Mouse (Mus musculus): ENCODE measurements around the gene Muc1. TPM values are rescaled to one million over a fixed set of nuclear protein-coding genes. Genes with fewer than 3 reads are reported as not detected.
"Not testable (repeated sequence)": the region's sequence is repeated elsewhere in the genome, so short reads cannot be mapped to it uniquely, and the experiment has no call there.

The Muc1 gene
- polyA plus RNA-seq, 1 experiment from 2014 or later: not detected

GRCm38 (mm10) chr3:89213803-89214530 is 14.9 kb upstream of the Muc1 start:
- Histone ChIP-seq H3K4me1 (peaks cover 41% of the 10 kb centered on the region), H3K4me3 (peak overlapping the region; percentile 87), H3K36me3 (peaks cover 28% of the 10 kb centered on the region), H3K4me2 (peak overlapping the region; percentile 96), H3K9ac (peak overlapping the region; percentile 80), H3K9me3 (replicated peaks) (no peaks in the 10 kb centered on the region), H3K27ac (peak overlapping the region; percentile 90), H3K27me3 (replicated peaks) (peaks cover 20% of the 10 kb centered on the region)
- under 1% methylated on average over 69 of the region's 69 CpGs for WGBS (ENCODE audit: insufficient replicate concordance)
- peak; percentile 90 for ATAC-seq

DNA sequence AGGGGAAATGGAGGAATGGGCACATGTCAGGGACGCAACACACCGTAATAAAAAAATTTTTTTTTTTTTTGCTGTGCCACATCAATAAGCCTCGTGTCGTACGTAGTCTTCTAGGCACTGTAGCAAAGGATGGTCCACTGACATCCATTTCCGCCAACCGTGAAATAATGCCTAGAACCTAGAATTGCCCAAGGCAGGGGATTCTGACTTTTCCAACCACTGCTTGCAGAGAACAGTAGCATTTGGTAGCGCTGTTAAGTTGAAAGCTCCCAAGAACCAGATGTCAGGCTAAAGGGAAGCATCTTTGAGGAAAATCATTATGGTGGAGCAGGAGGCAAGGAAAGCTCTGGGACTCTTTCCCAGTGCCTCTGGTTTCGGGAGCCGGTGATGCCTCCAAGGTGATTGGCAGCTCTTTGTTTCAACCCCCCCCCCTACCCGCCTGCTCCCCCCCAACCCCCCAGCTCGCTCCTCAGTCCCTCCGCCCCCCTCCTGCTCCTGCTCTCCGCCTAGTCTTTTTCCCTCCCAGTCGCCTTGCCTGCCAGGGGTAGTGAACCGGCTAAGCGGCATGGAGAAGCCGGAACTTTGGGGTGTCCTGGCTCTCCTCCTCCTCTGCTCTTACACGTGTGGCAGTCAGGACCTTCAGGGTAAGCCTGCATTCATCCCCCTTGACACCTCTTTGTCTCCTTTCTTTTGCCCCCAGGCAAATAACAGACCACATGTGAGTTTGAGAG is 14.0 kb upstream of the Muc1 start, which contains the start of gene Thbs3:
Gene Thbs3, plus strand, starts transcription at position 500 of the 731 bp plus-strand sequence.
- 3% methylated on average over 19 of the region's 19 CpGs for WGBS (ENCODE audit: insufficient replicate concordance)
- H3K4me1 ChIP-seq: peaks cover 41% of the 10 kb centered on the region

DNA sequence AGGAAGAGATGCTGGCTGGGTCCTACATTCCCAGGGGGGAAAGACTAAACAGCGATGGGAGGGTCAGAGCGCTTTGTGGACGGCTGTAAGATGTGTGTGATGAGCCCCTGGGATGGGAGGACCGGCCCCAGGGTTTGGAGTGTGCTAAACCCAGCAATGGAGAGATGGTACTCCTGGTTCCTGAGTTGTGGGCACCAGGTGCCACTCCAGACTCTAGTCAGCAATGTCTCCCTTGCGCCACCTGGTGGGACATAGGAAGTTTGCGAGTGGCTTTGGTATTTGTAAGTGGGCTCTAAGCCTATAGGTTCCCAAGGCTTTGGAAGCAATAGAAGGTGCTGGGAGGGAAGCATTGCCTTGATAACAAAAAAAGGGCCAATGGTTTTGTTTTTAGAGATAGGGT is 13.0 kb upstream of the Muc1 start:
- peak overlapping the region; percentile 87; the same call in 1 of the 2 replicates for H3K4me3 ChIP-seq
- 0 out of 2 replicates have a peak overlapping the region, but pooled peaks have one; percentile 14 for H3K27ac ChIP-seq
- H3K36me3 ChIP-seq: peaks cover 10% of the 10 kb centered on the region
- 0 out of 2 replicates have a peak, but pooled peaks have one; percentile 22 for ATAC-seq
- H3K9me3 ChIP-seq (replicated peaks): no peaks in the 10 kb centered on the region
- peak overlapping the region; percentile 96 for H3K4me2 ChIP-seq
- H3K4me1 ChIP-seq: peaks cover 41% of the 10 kb centered on the region
- H3K9ac ChIP-seq: peak overlapping the region; percentile 80; the same call in 1 of the 2 replicates
- under 1% methylated on average over 6 of the region's 6 CpGs for WGBS (ENCODE audit: insufficient replicate concordance)
- peaks cover 27% of the 10 kb centered on the region for H3K27me3 ChIP-seq (replicated peaks)

More for the DNA sequence above, 14.0 kb upstream of the Muc1 start, which contains the start of gene Thbs3:
- H3K4me2 ChIP-seq: peak within 1 kb of the TSS; percentile 96
- H3K36me3 ChIP-seq: peaks cover 20% of the 10 kb centered on the region
- H3K27me3 ChIP-seq (replicated peaks): peaks cover 26% of the 10 kb centered on the region
- H3K9me3 ChIP-seq (replicated peaks): no peaks in the 10 kb centered on the region
- ATAC-seq: no peak
- H3K4me3 ChIP-seq: peak within 1 kb of the TSS; percentile 87
- H3K9ac ChIP-seq: peak within 1 kb of the TSS; percentile 80
- peak within 1 kb of the TSS; percentile 90 for H3K27ac ChIP-seq

DNA sequence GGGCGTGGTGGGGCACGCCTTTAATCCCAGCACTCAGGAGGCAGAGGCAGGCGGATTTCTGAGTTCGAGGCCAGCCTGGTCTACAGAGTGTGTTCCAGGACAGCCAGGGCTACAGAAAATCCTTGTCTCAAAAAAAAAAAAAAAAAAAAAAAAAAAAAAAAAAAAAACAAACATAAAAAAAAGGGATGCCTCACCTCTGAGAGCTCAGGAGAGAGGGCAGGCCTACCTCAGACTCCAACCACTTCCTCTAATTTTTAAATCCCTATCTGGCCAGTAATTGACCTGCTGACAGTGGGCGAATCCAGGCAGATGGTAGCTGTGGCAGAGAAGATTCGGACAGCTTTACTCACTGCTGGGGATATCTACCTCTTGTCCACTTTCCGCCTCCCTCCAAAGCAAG is 12.4 kb upstream of the Muc1 start:
- H3K4me3 ChIP-seq; ATAC-seq; H3K36me3 ChIP-seq; H3K9me3 ChIP-seq (replicated peaks); H3K9ac ChIP-seq; H3K27ac ChIP-seq; H3K4me2 ChIP-seq: not testable (repeated sequence)
- WGBS (ENCODE audit: insufficient replicate concordance): 60% methylated on average over 7 of the region's 7 CpGs
- H3K4me1 ChIP-seq: peaks cover 37% of the 10 kb centered on the region
- H3K27me3 ChIP-seq (replicated peaks): peaks cover 32% of the 10 kb centered on the region

GRCm38 (mm10) chr3:89218271-89218670 is 10.6 kb upstream of the Muc1 start:
- no peak overlapping the region for H3K4me3 ChIP-seq
- H3K27ac ChIP-seq: no peak overlapping the region
- ATAC-seq: no peak
- H3K9ac ChIP-seq: no peak overlapping the region
- peaks cover 40% of the 10 kb centered on the region for H3K27me3 ChIP-seq (replicated peaks)
- H3K4me1 ChIP-seq: peaks cover 18% of the 10 kb centered on the region
- H3K9me3 ChIP-seq (replicated peaks): no peaks in the 10 kb centered on the region
- 63% methylated on average over 1 of the region's 1 CpGs for WGBS (ENCODE audit: insufficient replicate concordance)
- no peak overlapping the region for H3K4me2 ChIP-seq
- H3K36me3 ChIP-seq: no peaks in the 10 kb centered on the region

GRCm38 (mm10) chr3:89219546-89219945 is 9.3 kb upstream of the Muc1 start:
- H3K27me3 ChIP-seq (replicated peaks): peaks cover 53% of the 10 kb centered on the region
- ATAC-seq: no peak
- WGBS (ENCODE audit: insufficient replicate concordance): 24% methylated on average over 8 of the region's 8 CpGs

DNA sequence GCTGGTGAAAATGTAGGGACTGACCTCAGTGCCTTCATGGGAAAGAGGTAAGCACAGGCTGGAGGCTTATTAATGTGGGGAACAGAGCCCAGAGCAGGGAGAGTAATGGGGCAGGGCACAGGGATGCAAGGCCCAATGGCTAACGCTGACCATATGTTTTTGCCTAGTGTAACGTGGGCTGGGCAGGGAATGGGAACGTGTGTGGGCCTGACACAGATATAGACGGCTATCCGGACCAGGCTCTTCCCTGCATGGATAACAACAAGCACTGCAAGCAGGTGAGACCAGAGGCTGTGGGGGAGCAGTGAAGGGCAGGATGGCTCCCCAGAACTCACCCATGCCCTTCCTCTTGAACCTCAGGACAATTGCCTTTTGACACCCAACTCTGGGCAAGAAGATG is 7.7 kb upstream of the Muc1 start:
- ATAC-seq: no peak
- H3K27ac ChIP-seq: no peak overlapping the region
- no peaks in the 10 kb centered on the region for H3K9me3 ChIP-seq (replicated peaks)
- H3K27me3 ChIP-seq (replicated peaks): peaks cover 59% of the 10 kb centered on the region
- H3K4me2 ChIP-seq: no peak overlapping the region
- H3K36me3 ChIP-seq: no peaks in the 10 kb centered on the region
- 73% methylated on average over 5 of the region's 5 CpGs for WGBS (ENCODE audit: insufficient replicate concordance)
- no peak overlapping the region for H3K9ac ChIP-seq
- no peak overlapping the region for H3K4me3 ChIP-seq
- H3K4me1 ChIP-seq: peaks cover 3% of the 10 kb centered on the region; the same call in 1 of the 2 replicates

More at GRCm38 (mm10) chr3:89219546-89219945, 9.3 kb upstream of the Muc1 start:
- Histone ChIP-seq H3K4me3 (no peak overlapping the region), H3K4me1 (peaks cover 13% of the 10 kb centered on the region), H3K9ac (no peak overlapping the region), H3K36me3 (no peaks in the 10 kb centered on the region), H3K27ac (no peak overlapping the region), H3K9me3 (replicated peaks) (no peaks in the 10 kb centered on the region), H3K4me2 (no peak overlapping the region)

DNA sequence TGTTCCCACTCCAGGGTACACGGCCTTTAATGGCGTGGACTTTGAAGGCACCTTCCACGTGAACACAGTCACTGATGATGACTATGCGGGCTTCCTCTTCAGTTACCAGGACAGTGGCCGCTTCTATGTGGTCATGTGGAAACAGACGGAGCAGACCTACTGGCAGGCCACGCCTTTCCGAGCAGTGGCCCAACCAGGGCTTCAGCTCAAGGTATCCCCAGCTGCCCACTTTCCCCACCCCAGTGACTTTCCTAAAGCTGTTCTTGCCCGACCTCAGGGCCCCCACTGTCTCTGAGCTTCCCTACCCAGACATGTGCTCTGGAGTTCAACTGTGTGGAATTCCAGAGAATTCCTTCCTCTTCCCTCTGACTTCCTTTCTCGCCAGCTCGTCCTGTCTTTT is 4.1 kb upstream of the Muc1 start:
- ATAC-seq: no peak
- Histone ChIP-seq H3K4me1 (peaks cover 31% of the 10 kb centered on the region), H3K27me3 (replicated peaks) (peaks cover 77% of the 10 kb centered on the region)

GRCm38 (mm10) chr3:89225321-89225815 is 3.5 kb upstream of the Muc1 start:
- no peak overlapping the region for H3K4me3 ChIP-seq
- 50% methylated on average over 12 of the region's 12 CpGs for WGBS (ENCODE audit: insufficient replicate concordance)
- peaks cover 83% of the 10 kb centered on the region for H3K27me3 ChIP-seq (replicated peaks)
- no peak for ATAC-seq
- no peaks in the 10 kb centered on the region for H3K9me3 ChIP-seq (replicated peaks)
- H3K9ac ChIP-seq: no peak overlapping the region
- peaks cover 31% of the 10 kb centered on the region for H3K4me1 ChIP-seq
- H3K4me2 ChIP-seq: no peak overlapping the region
- no peaks in the 10 kb centered on the region for H3K36me3 ChIP-seq
- no peak overlapping the region for H3K27ac ChIP-seq

More for the DNA sequence above, 4.1 kb upstream of the Muc1 start:
- Histone ChIP-seq H3K36me3 (no peaks in the 10 kb centered on the region), H3K27ac (no peak overlapping the region), H3K4me3 (no peak overlapping the region), H3K9ac (no peak overlapping the region), H3K9me3 (replicated peaks) (no peaks in the 10 kb centered on the region), H3K4me2 (no peak overlapping the region)
- 56% methylated on average over 11 of the region's 11 CpGs for WGBS (ENCODE audit: insufficient replicate concordance)

GRCm38 (mm10) chr3:89225918-89226317 is 2.9 kb upstream of the Muc1 start:
- Histone ChIP-seq H3K4me2 (no peak overlapping the region), H3K27me3 (replicated peaks) (peaks cover 87% of the 10 kb centered on the region), H3K36me3 (no peaks in the 10 kb centered on the region), H3K27ac (no peak overlapping the region), H3K9ac (no peak overlapping the region), H3K4me1 (peaks cover 31% of the 10 kb centered on the region), H3K9me3 (replicated peaks) (no peaks in the 10 kb centered on the region), H3K4me3 (no peak overlapping the region)
- 29% methylated on average over 4 of the region's 4 CpGs for WGBS (ENCODE audit: insufficient replicate concordance)
- ATAC-seq: no peak

DNA sequence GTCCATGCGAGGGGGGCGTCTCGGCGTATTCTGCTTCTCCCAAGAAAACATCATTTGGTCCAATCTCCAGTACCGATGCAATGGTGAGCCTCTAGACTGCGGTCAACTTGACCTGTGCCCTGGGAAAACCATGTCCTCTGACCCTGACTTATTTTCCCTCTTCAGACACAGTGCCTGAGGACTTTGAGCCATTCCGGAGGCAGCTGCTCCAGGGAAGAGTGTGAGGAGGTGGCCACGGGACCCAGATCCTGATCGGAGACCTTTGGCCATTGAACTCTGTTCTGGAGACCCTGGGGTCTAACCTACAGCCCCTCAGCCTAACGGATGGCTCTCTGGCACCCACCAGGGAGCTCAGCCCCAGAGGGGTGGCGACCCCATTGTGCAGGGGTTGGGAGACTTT is 2.5 kb upstream of the Muc1 start:
- H3K4me3 ChIP-seq: no peak overlapping the region
- no peak for ATAC-seq
- H3K4me1 ChIP-seq: peaks cover 31% of the 10 kb centered on the region
- H3K9me3 ChIP-seq (replicated peaks): no peaks in the 10 kb centered on the region
- H3K27ac ChIP-seq: no peak overlapping the region
- H3K36me3 ChIP-seq: no peaks in the 10 kb centered on the region
- H3K9ac ChIP-seq: no peak overlapping the region
- 37% methylated on average over 11 of the region's 11 CpGs for WGBS (ENCODE audit: insufficient replicate concordance)
- peaks cover 87% of the 10 kb centered on the region for H3K27me3 ChIP-seq (replicated peaks)
- H3K4me2 ChIP-seq: 0 out of 2 replicates have a peak overlapping the region, but pooled peaks have one; percentile 9

DNA sequence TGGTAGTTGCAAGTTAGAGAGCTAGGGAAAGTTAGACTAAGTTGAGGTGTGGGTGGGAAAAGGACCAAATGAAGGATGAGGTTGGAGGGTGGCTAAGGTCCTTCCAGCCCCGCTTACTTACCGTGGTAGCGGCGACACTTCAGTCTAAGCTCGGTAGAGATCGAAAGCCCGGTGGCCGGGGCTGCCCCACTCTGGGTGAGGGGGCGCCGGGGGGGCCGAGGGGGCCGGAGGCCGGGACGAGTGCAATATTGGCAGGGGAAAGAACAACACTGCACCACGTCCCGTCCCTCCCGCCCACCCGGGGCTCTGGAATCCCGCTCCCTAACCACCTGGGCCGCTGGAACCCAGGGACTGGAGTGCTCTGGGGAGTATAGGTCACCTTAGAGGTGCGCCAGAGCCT is 2.0 kb upstream of the Muc1 start, which contains the start of gene Mtx1:
Gene Mtx1, minus strand, starts transcription at position 189 of the 400 bp plus-strand sequence.
- Histone ChIP-seq H3K9me3 (replicated peaks) (no peaks in the 10 kb centered on the region), H3K4me1 (peaks cover 31% of the 10 kb centered on the region), H3K4me2 (peak within 1 kb of the TSS; percentile 76), H3K4me3 (peak within 1 kb of the TSS; percentile 55), H3K27ac (no peak within 1 kb of the TSS), H3K27me3 (replicated peaks) (peaks cover 89% of the 10 kb centered on the region), H3K9ac (peak within 1 kb of the TSS; percentile 1), H3K36me3 (no peaks in the 10 kb centered on the region)
- 10% methylated on average over 21 of the region's 21 CpGs for WGBS (ENCODE audit: insufficient replicate concordance)
- ATAC-seq: no peak
